Mouse (Mus musculus): Measurements from ENCODE around the gene Gm28374.
"Not testable (repeated sequence)": the region's sequence is repeated elsewhere in the genome, so short reads cannot be mapped to it uniquely, and the experiment has no call there.

Gm28374 gene

DNA sequence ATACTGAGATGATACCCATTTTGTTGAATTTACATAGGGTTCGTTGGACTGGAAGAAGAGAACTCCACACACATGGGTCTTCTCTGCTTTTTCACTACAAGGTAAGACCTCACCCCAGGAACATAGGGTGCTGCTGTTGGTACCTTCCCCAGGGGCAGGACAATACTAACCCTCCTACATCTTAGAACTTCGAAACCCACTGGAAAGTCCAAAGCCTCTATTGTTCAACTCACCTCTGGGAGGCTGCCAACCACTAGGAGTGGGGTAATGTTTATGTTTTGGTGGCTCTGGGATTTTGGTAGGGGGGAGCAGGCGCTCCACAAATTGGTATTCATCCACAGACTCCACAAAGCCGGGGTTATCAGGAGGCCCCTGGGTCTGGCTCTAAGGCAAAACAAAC lies 25.4 kb downstream of the Gm28374 start:
- no peak for DNase-seq (ENCODE audit: low spot score in 2 of 2)

DNA sequence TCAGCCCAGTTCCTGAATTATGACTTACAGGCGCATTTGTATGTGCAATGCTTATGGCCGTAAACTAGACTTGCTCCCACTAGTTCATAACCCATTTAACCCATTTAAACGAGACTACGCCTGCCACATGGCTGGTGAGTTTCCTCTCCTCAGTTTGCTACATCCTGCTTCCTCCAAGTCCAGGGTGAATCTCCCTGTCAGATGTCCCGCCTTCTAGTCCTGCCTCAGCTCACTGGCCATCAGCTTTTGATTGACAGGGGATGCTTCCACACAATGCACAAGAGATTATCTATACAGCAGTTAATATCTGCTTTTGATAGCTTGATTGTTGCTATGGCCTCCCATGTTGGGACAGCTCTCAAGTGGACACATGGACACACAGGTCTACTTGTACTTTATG lies 27.8 kb downstream of the Gm28374 start:
- no peak for DNase-seq (ENCODE audit: low spot score in 2 of 2)

DNA sequence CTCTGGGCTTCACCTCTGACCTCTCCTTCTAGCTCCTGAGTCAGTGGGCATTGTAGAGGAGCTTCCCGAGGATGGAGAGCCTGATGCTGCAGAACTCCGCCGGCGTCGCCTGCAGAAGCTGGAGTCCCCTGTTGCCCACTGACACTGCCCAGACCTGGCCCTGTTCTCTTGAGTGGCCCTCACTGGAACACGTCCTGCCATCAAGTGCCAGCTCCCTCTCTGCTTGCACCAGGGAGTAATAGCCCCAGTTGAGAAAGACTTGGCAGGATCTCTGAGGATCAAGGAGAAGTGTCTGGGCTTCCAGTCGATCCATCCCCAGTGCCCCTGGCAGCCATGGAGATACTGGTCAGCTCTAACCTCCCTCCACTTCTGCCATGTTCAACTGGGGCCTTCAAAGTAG lies 29.5 kb downstream of the Gm28374 start:
- DNase-seq (ENCODE audit: low spot score in 2 of 2): no peak

DNA sequence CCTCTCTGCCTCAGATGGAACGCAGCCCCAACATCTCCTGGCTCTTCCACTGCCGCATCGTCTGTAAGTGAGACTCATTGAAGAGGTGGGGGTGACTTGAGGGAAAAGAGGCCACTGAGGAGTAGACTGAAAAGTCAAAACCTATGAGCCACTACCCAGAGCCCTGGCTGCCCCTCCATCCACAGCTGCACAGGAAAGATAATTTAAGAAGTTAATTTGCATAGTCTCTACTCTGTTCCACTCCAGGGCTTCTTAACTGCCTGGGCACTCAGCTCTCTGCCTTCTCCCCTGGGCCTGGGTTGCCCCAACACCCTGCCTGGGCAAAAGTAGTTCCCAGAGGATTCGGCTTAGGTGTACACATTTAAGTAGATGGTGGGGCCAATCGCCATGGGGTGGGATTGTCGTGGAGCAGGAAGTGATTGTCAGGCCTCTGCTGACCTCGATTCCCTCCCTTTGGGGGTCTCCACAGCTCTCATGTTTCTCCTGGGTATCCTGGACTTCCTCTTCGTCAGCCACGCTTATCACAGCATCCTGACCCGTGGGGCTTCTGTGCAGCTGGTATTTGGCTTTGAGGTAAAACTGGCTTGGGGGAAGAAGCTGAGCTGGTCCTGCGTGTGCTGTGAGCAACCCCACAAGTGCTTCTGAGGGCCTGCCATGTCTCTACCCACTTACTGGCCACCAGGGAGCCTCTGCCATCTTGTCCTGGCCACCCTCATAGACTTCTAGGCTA lies 33.2 kb downstream of the Gm28374 start:
- no peak for DNase-seq (ENCODE audit: low spot score in 2 of 2)

DNA sequence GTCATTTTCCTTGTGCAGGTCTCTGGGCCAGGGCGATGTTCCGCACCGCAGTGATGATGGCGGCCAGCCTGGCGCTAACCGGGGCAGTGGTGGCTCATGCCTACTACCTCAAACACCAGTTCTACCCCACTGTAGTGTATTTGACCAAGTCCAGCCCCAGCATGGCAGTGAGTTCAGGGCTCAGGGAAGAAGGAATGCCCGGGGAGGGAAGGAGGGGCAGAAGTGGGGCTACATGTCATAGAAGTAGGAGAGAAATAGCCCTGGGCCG lies 34.2 kb downstream of the Gm28374 start:
- DNase-seq (ENCODE audit: low spot score in 2 of 2): no peak

DNA sequence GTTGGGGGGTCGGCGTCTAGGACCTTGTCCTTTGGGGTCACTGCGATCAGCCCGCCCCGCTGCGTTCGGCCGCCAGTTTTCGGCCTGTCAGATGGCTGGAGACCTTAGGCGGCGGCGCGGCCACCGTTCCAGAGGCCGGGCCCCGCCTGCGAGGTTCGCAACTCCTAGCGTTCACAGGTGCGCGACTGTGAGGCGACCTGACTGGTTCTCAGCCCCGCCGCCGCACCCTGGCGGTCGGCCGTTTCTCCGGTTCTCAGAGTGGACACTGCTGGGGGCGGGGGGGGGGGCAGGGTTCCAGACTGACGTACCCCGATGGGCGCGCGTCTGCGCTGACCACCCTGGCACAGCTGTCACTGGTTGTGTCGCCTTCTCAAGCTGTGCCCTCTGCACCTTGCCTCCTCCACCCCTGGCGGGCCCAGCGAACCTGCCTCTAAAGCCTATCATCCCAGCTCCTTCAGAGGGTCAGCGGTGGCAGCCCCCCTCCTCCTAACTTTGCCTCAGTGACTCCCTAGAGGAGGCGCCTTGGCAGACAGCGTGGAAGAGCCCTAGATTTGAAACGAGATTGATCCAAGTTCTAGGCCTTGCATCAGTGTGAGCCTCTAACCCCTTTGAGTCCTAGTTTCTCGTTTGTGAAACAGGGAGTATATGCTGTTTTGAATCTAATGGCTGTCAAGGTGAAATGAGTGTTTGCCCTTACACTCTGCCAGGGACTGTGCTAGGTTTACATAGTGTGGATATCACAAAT lies 34.7 kb downstream of the Gm28374 start:
- DNase-seq (ENCODE audit: low spot score in 2 of 2): peak in 1 of 2 experiments; percentile 33

DNA sequence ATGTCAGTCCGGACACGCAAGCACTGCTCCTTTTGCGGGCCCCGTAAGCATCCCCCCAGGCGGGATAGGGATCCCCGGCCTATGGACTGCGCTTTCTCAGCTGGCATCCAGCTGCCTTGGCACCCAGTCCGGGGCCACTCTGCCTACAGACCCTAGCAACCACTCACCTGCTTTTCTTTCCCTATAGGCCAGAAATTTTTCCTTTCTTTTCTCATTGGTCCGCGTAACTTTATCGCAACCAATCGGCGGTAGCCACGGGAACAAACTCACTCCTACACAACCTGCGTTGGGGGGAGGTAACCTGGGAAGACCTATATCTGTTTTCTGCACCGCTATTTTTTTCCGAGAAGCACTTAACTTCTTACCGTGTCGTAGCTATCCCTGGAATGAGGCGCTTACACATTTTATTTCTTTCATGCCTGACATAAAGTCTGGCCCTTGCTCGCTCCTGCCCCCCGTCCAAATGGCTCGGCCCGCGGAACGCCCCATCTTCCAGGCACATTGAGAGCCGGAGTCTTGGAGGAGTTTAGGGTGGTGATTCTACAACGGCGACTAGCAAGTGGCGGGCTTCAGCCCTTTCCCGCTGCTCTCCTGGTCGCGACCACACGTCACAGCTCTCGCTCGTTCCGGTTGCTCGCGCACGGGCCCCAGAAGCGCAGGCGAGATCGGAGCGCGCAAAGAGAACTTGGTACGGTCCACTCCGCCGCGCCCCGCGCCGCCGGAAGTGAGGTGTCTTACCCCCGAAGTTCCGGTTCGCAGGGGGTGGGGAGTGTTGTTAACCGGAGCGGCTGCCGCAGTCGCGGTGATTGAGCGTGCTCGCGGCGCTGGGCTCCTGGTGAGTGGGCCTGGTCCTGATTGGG lies 35.5 kb downstream of the Gm28374 start, which contains the start of gene Syvn1:
Gene Syvn1 (plus strand): TSS at position 283 of the 860 bp plus-strand sequence.
- DNase-seq (ENCODE audit: low spot score in 2 of 2): peak; percentile 84 to 88

DNA sequence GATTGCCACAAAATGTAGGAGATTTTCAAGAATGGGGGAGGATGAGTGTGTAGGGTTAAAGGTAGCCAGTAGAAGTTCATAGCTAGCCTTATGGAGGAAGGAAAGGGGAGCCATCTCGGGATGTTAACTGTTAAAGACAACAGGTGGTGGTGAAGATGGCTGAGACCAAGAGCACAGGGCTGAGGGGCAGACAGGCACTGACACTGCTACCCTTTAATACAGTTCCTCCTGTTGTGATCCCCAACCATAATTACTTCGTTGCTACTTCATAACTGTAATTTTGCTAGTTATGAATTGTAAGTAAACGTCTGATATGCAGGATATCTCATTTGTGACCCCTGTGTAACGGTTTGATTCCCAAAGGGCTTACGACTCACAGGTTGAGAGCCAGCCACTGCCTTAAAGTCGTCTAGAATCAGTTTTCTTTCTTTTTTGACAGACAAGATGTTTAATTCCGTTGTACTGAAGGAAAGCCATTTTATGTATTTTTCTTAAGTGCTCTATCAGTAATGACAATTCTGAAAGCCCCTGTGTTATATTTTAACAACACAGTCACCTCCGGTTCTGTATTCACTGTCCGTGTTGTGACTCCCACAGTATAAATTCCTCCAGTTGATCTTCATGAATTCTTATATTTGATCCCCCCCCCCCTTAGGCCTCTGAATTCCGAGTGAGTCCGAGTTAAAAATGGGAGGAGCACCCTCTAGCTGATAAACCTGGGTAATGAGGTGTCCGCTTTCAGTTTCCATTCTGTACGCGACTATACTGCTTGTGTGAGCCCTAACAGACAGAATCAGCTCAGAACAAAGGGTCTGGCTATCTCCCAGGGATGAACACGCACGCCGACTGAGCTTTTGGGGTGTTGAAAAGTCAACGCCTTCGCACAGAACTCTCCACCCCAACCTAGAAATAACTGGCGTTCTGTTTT lies 36.4 kb downstream of the Gm28374 start:
- DNase-seq (ENCODE audit: low spot score in 2 of 2): no peak

DNA sequence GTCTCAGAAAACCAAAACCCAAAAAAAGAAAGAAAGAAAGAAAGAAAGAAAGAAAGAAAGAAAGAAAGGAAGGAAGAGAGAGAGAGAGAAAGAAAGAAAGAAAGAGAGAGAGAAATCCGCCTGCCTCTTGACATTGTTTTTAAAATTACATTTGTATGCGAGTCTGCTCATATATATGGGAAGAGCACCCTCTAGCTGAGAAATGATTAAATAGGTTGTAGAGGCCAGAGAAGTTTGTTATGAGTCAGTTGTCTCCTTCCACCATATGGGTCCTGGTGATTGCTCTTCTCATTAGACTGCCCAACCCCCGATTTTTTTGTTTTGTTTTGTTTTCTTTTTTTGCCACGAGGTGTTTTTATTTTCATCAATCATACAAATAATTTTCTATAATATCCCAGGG lies 38.0 kb downstream of the Gm28374 start:
- DNase-seq (ENCODE audit: low spot score in 2 of 2): not testable (repeated sequence)

DNA sequence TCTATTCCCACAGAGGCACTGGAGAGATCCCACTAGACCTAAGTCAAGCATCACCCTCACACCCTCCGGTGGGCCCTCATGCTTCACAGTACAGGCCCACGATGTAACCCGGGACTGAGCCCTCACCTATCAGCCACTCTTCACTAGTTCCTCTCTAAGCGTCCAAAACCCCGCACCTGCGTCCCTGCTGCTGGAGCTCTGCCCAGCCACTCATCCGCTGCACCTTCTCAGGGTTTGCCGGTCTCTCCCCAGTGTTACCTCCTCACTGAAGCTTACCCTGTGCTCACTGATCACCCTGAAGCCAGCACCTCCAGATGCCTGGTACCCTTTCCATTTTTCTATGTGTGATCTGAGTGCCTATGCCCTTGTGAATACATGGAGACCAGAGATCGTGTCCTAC lies 39.8 kb downstream of the Gm28374 start:
- DNase-seq (ENCODE audit: low spot score in 2 of 2): no peak

DNA sequence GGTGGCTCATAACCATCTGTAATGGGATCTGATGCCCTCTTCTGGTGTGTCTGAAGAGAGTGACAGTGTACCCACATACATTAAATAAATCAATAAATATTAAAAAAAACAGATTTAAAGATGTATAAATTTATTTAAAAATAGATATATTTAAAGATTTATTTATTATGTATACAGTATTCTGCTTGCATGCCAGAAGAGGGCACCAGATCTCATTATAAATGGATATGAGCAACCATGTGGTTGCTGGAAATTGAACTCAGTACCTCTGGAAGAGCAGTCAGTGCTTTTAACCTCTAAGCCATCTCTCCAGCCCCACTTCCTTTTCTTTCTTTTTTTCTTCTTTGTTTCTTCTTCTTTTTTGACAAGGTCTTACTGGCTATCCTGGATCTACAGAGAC lies 42.1 kb downstream of the Gm28374 start:
- DNase-seq (ENCODE audit: low spot score in 2 of 2): no peak

DNA sequence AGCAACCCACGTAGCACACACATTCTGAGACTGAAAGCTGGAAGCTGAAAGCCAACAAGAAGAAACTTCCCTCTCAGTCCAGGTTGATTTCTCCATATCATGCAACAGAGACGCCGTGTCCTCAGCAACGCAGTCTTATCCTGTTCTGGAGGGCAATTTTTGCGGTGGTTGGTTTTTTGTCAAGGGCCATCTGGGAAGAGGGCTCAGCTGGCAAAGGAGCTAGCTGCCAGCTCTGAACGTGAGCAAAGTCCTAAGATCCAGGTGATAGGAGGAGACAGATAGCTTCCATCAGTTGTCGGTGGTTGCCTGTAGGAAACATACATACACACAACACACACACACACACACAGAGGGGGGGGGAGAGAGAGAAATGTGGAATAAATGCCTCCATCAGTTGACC lies 43.7 kb downstream of the Gm28374 start:
- DNase-seq (ENCODE audit: low spot score in 2 of 2): no peak

DNA sequence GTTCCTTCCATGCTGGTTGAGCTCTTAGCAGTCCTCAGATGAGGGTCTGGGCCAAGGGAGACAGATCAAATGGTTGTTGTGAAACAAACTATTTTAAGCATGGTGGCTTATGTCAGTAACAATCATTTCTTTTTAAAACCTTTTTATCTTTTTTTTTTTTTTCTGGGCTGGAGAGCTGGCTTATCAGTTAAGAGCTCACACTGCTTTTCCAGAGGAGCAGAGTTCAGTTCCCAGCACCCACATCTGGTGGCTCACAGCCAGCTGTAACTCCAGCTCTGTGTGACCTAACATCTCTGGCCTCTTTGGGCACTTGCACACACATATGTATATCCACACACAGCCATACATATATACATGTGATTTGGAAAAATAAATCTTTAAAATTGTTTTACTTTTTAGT lies 44.4 kb downstream of the Gm28374 start:
- no peak for DNase-seq (ENCODE audit: low spot score in 2 of 2)

DNA sequence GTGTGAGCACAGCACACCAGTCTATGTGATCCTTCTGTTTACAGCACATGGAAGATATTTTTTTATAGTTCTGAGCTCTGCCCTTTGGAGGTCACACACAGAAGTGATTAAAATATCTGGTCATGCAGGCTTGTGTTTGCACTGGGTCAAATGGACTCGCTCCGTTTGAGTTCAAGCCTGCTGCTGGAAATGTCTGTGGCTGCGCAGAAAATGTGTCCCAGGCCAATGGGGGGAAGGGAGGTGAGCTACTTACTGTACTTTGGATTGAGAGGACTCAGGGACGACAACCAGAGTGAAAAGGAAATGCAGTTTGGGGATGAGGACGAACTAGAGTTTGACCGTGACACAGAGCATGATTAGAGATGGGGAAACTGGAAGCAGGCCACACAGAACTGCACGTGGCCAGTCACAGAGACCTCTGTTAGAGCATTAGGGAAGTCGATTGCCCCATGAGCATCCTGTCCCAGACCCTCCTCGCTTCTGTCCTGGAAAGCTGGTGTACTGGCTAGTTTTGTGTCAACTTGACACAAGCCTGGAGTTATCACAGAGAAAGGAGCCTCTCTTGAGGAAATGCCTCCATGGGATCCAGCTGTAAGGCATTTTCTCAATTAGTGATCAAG lies 46.0 kb downstream of the Gm28374 start:
- DNase-seq (ENCODE audit: low spot score in 2 of 2): no peak

DNA sequence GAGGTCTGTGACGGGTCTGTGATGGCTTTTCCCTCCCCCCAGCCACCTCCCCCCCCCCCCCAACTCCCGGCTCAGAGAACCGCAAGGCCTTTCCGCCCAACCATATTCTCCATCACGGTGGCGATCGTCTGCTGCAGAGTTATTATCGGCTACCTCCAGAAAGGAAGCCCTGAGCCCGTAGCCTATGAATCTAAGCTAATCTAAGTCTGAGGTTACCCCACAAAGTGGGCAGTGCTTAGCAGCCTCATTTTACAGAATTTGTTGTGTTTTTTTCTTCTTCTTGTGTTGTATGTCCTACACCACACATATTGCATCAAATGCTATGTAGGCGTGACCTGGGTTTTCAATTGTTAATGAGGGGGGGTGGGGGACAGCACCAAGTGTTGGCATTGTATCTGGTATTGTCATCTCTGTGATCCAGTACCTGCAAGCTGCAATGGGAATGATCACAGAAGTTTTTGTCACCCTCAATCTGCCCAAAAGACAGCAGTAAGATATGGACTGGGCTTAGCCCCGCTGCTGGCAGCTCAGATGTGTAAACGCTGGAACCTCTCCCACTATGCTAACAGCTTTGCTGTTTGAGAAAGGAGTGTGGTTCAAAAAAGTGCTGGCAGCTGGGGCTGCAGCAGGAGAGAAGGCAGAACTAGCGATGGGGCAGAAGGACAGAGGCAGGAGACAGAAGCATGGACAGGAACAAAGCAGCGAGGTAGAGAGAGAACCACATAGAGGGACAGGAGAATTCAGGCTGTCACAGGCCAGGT lies 51.4 kb downstream of the Gm28374 start:
- no peak for DNase-seq (ENCODE audit: low spot score in 2 of 2)

DNA sequence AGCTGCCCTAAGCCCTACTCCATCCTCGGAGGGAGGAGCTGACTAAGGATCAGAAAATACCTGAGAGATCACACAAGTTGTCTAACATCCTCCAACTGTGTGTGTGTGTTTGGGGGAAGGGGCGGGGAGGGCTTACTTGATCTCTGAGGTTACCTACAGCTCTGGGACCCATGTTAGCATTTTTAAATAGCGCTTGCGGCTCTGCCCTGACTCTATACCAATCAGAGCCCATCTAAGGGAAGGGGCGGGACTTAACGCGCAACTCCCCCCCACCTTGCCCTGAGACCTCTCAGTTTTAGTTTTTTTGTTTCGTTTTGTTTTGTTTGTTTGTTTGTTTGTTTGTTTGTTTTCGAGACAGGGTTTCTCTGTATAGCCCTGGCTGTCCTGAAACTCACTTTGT lies 52.6 kb downstream of the Gm28374 start:
- DNase-seq (ENCODE audit: low spot score in 2 of 2): no peak

DNA sequence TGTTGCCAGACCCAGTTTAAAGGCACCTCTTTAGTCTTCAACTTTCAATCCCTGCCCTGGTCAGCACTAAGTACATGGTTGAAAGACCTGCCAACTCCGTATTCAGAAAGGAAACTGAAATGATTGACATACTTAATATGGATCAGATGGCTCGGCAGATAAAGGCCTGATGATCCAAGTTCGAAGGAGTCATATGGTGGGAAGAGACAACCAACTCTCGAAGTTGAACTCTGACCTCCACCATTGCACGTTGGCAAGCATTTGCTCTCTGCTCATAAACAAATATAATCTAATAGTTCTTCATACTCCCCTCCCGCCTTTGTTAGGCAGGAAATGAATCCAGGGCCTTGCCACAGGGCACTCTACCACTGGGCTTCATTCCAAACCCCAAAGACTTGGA lies 53.1 kb downstream of the Gm28374 start:
- DNase-seq (ENCODE audit: low spot score in 2 of 2): no peak
